Mouse (Mus musculus): ENCODE results near the gene A930004D18Rik.
"Not testable (repeated sequence)": the region's sequence is repeated elsewhere in the genome, so short reads cannot be mapped to it uniquely, and the experiment has no call there.

DNA sequence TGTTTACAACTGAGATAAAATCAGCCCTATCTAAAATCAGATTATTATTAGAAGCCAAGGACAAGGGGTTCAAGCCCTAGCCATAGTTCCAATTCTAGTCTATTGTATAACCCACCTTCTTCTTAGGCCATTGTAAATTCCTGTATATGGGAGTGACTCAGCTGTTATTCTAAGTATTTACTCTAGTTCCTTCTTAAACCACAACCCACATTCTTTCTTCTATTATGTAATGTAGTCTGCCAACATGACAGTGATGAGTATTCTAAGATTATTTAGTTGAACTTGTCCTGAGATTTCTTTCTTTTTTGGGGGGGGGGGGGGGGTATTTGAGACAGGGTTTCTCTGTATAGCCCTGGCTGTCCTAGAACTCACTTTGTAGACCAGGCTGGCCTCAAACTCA lies 59.9 kb downstream of the A930004D18Rik start:
- not testable (repeated sequence) for TF ChIP-seq CTCF (IDR thresholded peaks at IDR 0.05; ENCODE audit: control insufficient read depth, insufficient read depth, low read length); POLR2A (IDR thresholded peaks at IDR 0.05; ENCODE audit: borderline replicate concordance, control insufficient read depth, low read depth, low read length)
